Mouse (Mus musculus) forebrain, embryonic 11.5 days (tissue): ENCODE results near the gene Htt. TPM values are rescaled to one million over a fixed set of nuclear protein-coding genes. Genes with fewer than 3 reads are reported as not detected.

ENCODE experiments used
- ATAC-seq: fragments of 200-750 bp; cut with Nextera tagmentation; replicated peaks from 2 replicates; pipeline ENCODE4 v1.8.0; 2017; ENCODE audit warnings: moderate TSS enrichment; ENCODE audit not compliant: low FRiP score
- DNase-seq: peaks from one replicate; pipeline ENCODE4 v3.0.0-alpha.2; 2017; ENCODE audit warnings: low spot score
- H3K27ac ChIP-seq: fragments of 300-500 bp; sonication (generic); 2 replicates; pipeline ENCODE4 v1.5.1; 2014; ENCODE audit warnings: low read depth, low read length
- H3K27me3 ChIP-seq: fragments of 300-500 bp; sonication (generic); 2 replicates; pipeline ENCODE4 v1.6.1; 2014; ENCODE audit warnings: mild to moderate bottlenecking, low read length, mixed read lengths; ENCODE audit not compliant: control insufficient read depth, insufficient read depth
- H3K36me3 ChIP-seq: fragments of 300-500 bp; sonication (generic); 2 replicates; pipeline ENCODE4 v1.6.1; 2014; ENCODE audit warnings: mild to moderate bottlenecking, low read length, moderate library complexity, mixed read lengths; ENCODE audit not compliant: control insufficient read depth, insufficient read depth
- H3K4me1 ChIP-seq: fragments of 300-500 bp; sonication (generic); replicated peaks from 2 replicates; pipeline ENCODE4 v1.6.1; 2014; ENCODE audit warnings: low read length, mixed read lengths; ENCODE audit not compliant: control insufficient read depth, insufficient read depth
- H3K4me2 ChIP-seq: fragments of 300-500 bp; sonication (generic); 2 replicates; pipeline ENCODE4 v1.6.1; 2014; ENCODE audit warnings: low read depth, mild to moderate bottlenecking, low read length, moderate library complexity, mixed read lengths; ENCODE audit not compliant: severe bottlenecking
- H3K4me3 ChIP-seq: fragments of 300-500 bp; sonication (generic); 2 replicates; pipeline ENCODE4 v1.5.1; 2014; ENCODE audit warnings: low read depth, low read length
- H3K9ac ChIP-seq: fragments of 300-500 bp; sonication (generic); 2 replicates; pipeline ENCODE4 v1.6.1; 2014; ENCODE audit warnings: low read length
- H3K9me3 ChIP-seq: fragments of 300-500 bp; sonication (generic); 2 replicates; pipeline ENCODE4 v1.6.1; 2016; ENCODE audit warnings: low read length, mixed read lengths; ENCODE audit not compliant: control insufficient read depth
- WGBS: fragments of 180-500 bp; shearing (Covaris S2); extraction: QIAGEN DNeasy Blood & Tissue Kit; methylation state at CpG from one replicate; pipeline ENCODE4 v1.1.7; 2014; 5-methylcytosine and 5-hydroxymethylcytosine counted together
- polyA plus RNA-seq: library from polyadenylated mRNA; unstranded; fragments of >200 nt; fragmentation: Nextera tagmentation; extraction: Ambion mirVana; gene quantifications from 2 replicates; pipeline ENCODE4 v1.2.1, GENCODE M21; 2014

The Htt gene
- polyA plus RNA-seq, 1 experiment from 2014 or later, result 22.4 TPM

DNA sequence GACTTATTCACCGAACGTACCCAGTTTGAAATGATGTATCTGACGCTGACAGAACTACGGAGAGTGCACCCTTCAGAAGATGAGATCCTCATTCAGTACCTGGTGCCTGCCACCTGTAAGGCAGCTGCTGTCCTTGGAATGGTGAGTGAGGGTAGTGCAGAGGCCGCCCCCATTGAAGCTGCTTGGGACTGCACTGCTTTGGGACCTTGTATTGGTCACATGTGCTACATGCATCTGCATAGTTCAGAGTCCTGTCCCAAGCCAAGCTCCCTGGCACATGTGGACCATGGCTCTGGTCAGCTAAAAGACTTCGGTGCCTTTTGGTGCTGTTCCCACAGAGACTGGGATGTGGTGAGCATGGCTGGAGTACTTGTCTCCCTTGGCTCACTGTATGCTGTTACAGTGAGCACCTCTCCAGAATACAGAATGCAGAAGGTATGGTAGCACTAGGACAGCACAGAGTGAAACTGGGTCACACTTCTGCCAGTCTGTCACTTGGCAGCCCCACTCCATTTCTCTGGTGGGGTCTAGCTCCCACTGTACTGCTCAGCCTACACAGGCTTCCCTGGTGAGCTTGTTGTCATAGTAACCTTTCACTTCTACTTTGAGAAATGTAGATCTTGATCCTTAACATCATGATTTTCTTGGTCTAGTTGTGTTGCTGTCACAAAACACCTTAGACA, 138.4 kb downstream of the Htt start:
- Histone ChIP-seq H3K4me2 (no peak overlapping the region), H3K36me3 (peaks cover 6% of the 10 kb centered on the region), H3K4me1 (no peaks in the 10 kb centered on the region), H3K27me3 (no peaks in the 10 kb centered on the region), H3K27ac (no peak overlapping the region), H3K9me3 (no peaks in the 10 kb centered on the region), H3K9ac (no peak overlapping the region), H3K4me3 (no peak overlapping the region)
- DNase-seq (no peak), ATAC-seq (no peak)
- 97% methylated on average over 6 of the region's 6 CpGs for WGBS

DNA sequence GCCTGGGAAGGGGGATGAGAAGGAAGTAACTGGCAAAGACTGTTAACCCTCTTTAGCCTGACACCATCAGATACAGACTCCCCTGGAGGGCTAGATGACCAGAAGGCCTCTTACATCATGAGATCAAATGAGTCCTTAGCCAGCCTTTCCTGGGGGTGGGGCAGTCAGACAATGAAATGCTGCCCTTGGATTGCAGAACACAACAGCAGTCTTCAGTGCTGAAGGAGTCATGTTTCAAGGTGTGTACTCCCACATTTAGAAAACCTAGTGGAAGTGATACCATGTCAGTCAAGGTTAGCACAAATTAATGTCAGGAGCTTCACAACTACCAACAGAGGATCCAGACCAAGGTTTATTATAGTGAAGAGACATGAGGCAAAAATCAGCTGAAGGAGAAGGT, 140.8 kb downstream of the Htt start:
- H3K27ac ChIP-seq, result no peak overlapping the region
- no peaks in the 10 kb centered on the region for H3K9me3 ChIP-seq
- DNase-seq, result no peak
- ATAC-seq, result no peak
- no peak overlapping the region for H3K9ac ChIP-seq
- H3K4me3 ChIP-seq, result no peak overlapping the region
- H3K4me1 ChIP-seq, result no peaks in the 10 kb centered on the region
- H3K27me3 ChIP-seq, result no peaks in the 10 kb centered on the region
- H3K4me2 ChIP-seq, result no peak overlapping the region
- peaks cover 6% of the 10 kb centered on the region for H3K36me3 ChIP-seq

DNA sequence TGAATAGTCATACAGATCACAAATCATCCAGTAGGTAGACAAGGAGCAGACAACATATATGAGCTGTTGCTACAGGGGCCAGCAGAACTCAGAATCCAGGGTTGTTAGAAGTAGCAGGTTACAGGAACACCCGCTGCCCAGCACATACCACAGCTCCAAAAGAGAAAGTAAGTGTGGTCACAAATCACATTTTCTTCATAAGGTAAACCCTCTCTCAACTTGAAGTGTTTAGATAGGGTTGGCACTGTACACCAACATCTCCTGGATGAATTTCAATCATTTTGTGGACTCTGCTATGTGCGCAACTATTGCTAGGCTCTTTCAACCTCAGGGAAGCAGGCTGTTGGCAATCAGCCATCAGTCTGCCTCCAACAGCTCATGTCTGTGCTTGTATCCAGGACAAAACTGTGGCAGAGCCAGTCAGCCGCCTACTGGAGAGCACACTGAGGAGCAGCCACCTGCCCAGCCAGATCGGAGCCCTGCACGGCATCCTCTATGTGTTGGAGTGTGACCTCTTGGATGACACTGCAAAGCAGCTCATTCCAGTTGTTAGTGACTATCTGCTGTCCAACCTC, 141.4 kb downstream of the Htt start:
- H3K36me3 ChIP-seq, result peaks cover 6% of the 10 kb centered on the region
- H3K4me3 ChIP-seq, result no peak overlapping the region
- ATAC-seq (no peak), DNase-seq (no peak)
- no peak overlapping the region for H3K9ac ChIP-seq
- no peak overlapping the region for H3K4me2 ChIP-seq
- H3K9me3 ChIP-seq, result no peaks in the 10 kb centered on the region
- no peaks in the 10 kb centered on the region for H3K27me3 ChIP-seq
- H3K4me1 ChIP-seq, result no peaks in the 10 kb centered on the region
- H3K27ac ChIP-seq, result no peak overlapping the region
- 94% methylated on average over 5 of the region's 5 CpGs for WGBS

DNA sequence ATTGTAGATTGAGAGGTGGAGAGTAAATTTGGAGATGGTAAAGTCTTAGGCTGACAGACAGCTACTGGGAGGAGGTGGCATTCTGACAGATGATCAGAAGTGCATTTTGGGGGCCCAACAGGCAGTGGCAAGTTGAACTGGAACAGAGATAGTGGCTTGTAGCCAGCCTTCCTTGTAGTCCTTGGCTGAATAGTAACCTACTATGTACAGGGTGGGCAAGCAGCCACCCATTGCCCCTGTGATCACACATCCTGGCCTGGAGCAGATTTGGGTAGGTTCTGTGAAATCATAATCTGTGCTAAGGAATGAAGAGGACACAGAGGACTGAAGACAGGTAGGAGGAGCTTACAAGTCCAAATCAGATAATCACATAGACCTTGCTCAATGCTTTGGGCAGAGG, 142.9 kb downstream of the Htt start:
- ATAC-seq (no peak), DNase-seq (no peak)
- Histone ChIP-seq H3K4me2 (no peak overlapping the region), H3K9me3 (no peaks in the 10 kb centered on the region), H3K36me3 (peaks cover 6% of the 10 kb centered on the region), H3K4me1 (0 out of 2 replicates have a peak, but pooled peaks cover 2% of the 10 kb centered on the region), H3K27ac (no peak overlapping the region), H3K9ac (no peak overlapping the region), H3K4me3 (no peak overlapping the region), H3K27me3 (no peaks in the 10 kb centered on the region)

DNA sequence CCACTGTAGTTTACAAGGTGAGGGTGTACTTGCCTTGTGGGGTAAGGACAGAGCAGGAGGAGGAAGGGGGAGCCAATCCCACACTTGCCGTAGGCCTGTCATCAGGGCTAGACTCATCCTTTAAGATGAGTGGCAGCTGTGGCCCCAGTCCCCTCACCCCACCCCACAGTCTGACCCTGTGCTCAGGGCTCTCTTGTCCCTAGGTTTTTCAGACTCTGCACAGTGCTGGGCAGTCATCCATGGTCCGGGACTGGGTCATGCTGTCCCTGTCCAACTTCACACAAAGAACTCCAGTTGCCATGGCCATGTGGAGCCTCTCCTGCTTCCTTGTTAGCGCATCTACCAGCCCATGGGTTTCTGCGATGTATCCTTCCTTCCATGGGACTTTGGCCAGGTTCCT, 145.7 kb downstream of the Htt start:
- Histone ChIP-seq H3K9me3 (no peaks in the 10 kb centered on the region), H3K4me1 (0 out of 2 replicates have a peak, but pooled peaks cover 3% of the 10 kb centered on the region), H3K36me3 (no peaks in the 10 kb centered on the region; the same call in 1 of the 2 replicates), H3K9ac (no peak overlapping the region), H3K27ac (no peak overlapping the region), H3K27me3 (no peaks in the 10 kb centered on the region), H3K4me2 (no peak overlapping the region), H3K4me3 (no peak overlapping the region)
- WGBS, result 98% methylated on average over 4 of the region's 4 CpGs
- ATAC-seq (no peak), DNase-seq (no peak)

DNA sequence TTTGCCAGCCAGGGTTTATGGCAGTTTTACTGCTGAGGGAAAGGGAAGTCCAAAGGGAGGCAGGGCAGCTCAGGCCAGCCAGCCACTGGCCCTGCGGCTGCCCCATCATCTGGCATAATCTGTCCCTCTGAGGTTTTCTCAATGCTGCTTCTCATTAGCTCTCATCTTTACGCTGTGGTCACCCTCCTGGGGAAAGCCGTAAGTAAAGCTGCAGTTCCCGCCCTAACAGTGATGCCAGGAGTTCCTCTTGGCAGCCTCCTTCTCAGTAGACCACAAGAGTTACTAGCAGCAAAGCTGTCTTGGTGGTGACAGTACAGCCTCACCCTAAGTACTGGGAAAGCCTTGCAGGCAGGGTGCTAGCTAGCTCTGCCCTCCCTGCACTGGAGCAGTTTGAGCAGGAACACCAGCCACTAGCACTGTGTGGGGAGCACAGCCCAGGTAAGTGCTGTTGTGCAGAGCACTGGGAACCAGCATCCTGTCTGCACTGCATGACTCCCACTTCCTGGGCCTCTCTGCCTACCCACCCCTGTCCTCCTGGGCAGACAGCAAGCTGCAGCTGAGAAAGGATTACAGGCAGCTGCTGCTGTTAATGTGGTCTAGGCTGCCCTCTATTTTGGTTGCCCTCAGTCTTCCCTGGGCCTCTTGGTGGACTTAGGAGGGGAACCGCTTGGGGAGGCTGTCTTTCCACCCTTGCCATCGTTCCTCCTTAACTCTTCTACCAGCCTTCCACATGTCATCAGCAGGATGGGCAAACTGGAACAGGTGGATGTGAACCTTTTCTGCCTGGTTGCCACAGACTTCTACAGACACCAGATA, 146.6 kb downstream of the Htt start, which contains the start of gene Msantd1:
Gene Msantd1 (plus strand): TSS at position 103 of the 816 bp plus-strand sequence.
- no peak within 1 kb of the TSS for H3K27ac ChIP-seq
- 84% methylated on average over 6 of the region's 6 CpGs for WGBS
- ATAC-seq, result no peak

DNA sequence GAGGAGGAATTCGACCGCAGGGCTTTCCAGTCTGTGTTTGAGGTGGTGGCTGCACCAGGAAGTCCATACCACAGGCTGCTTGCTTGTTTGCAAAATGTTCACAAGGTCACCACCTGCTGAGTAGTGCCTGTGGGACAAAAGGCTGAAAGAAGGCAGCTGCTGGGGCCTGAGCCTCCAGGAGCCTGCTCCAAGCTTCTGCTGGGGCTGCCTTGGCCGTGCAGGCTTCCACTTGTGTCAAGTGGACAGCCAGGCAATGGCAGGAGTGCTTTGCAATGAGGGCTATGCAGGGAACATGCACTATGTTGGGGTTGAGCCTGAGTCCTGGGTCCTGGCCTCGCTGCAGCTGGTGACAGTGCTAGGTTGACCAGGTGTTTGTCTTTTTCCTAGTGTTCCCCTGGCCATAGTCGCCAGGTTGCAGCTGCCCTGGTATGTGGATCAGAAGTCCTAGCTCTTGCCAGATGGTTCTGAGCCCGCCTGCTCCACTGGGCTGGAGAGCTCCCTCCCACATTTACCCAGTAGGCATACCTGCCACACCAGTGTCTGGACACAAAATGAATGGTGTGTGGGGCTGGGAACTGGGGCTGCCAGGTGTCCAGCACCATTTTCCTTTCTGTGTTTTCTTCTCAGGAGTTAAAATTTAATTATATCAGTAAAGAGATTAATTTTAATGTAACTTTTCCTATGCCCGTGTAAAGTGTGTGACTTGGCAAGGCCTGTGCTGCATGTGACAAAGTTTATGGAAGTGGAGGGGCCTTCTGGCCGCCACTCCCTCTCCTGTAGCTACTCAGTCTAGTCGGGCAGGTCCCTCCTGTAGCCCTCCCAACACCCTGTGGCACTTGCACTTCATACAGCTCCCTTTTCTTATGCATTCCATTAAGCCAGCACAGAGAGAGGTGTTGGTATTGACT, 147.4 kb downstream of the Htt start:
- no peak overlapping the region for H3K4me2 ChIP-seq
- no peak overlapping the region for H3K27ac ChIP-seq
- H3K27me3 ChIP-seq, result no peaks in the 10 kb centered on the region
- 0 out of 2 replicates have a peak, but pooled peaks cover 3% of the 10 kb centered on the region for H3K4me1 ChIP-seq
- DNase-seq, result no peak
- no peaks in the 10 kb centered on the region for H3K9me3 ChIP-seq
- ATAC-seq, result no peak
- H3K36me3 ChIP-seq, result no peaks in the 10 kb centered on the region; the same call in 1 of the 2 replicates
- WGBS, result 83% methylated on average over 9 of the region's 9 CpGs
- no peak overlapping the region for H3K4me3 ChIP-seq
- no peak overlapping the region for H3K9ac ChIP-seq

More for the DNA sequence above, 146.6 kb downstream of the Htt start, which contains the start of gene Msantd1:
- Histone ChIP-seq H3K27me3 (no peaks in the 10 kb centered on the region), H3K4me3 (no peak within 1 kb of the TSS), H3K36me3 (no peaks in the 10 kb centered on the region; the same call in 1 of the 2 replicates), H3K4me2 (no peak within 1 kb of the TSS), H3K9ac (no peak within 1 kb of the TSS), H3K4me1 (0 out of 2 replicates have a peak, but pooled peaks cover 3% of the 10 kb centered on the region), H3K9me3 (no peaks in the 10 kb centered on the region)
- DNase-seq, result no peak
